Mouse (Mus musculus): ENCODE results near the gene Lhx3. TPM values are rescaled to one million over a fixed set of nuclear protein-coding genes. Genes with fewer than 3 reads are reported as not detected.

Lhx3 gene
- total and polyA plus RNA-seq, 3 experiments = not detected

GRCm38 (mm10) chr2:26176731-26177130 lies 31.4 kb downstream of the Lhx3 start:
- H3K4me2 ChIP-seq (ENCODE audit: insufficient read depth, low read depth, poor library complexity, severe bottlenecking) = no peak overlapping the region
- no peak overlapping the region for H3K4me3 ChIP-seq (replicated peaks in 1 of 3; ENCODE audit: low read depth in 2 of 3, low read length in 2 of 3, poor library complexity in 1 of 3)
- no peaks in the 10 kb centered on the region for H3K9me3 ChIP-seq (replicated peaks; ENCODE audit: low read length)
- peaks cover 59% of the 10 kb centered on the region for H3K27me3 ChIP-seq (replicated peaks)
- dilution Hi-C loops (cut with MboI; ENCODE audit: extremely low pct_ligation_motif_present, extremely low pct_unique_long_range_greater_than_20kb, low sequenced_read_pairs) = no loop called here
- H3K79me2 ChIP-seq (replicated peaks; ENCODE audit: control insufficient read depth, extremely low read depth, insufficient read depth, poor library complexity, severe bottlenecking) = no peaks in the 10 kb centered on the region
- TF ChIP-seq NELFE (IDR thresholded peaks at IDR 0.05; ENCODE audit: low read depth, low read length) = no peak
- TF ChIP-seq ELF1 (IDR thresholded peaks at IDR 0.05; ENCODE audit: low read depth, low read length) = no peak
- no peak for TF ChIP-seq SIN3A (IDR thresholded peaks at IDR 0.05; ENCODE audit: low read length)
- TF ChIP-seq ETS1 (conservative IDR thresholded peaks at IDR 0.05; ENCODE audit: low read depth, low read length) = no peak
- TF ChIP-seq HCFC1 (IDR thresholded peaks at IDR 0.05; ENCODE audit: low read depth, low read length) = no peak
- TF ChIP-seq ZMIZ1 (IDR thresholded peaks at IDR 0.05; ENCODE audit: low read depth, low read length) = no peak
- TF ChIP-seq MAX (IDR thresholded peaks at IDR 0.05; ENCODE audit: low read length) = no peak
- in situ Hi-C loops (cut with MboI; ENCODE audit: low pct_ligation_motif_present, low pct_unique_long_range_greater_than_20kb, low sequenced_read_pairs) = no loop called here
- no peak overlapping the region for H3K27ac ChIP-seq (ENCODE audit: insufficient read depth, low read depth)
- no peak for DNase-seq (ENCODE audit: extremely low read depth)
- no peak overlapping the region for H3K9ac ChIP-seq (ENCODE audit: insufficient read depth, low read depth)
- H3K36me3 ChIP-seq (replicated peaks in 1 of 2; ENCODE audit: control insufficient read depth in 1 of 2, insufficient read depth in 1 of 2, low read length in 1 of 2) = no peaks in the 10 kb centered on the region
- H3K4me1 ChIP-seq (ENCODE audit: control insufficient read depth in 1 of 2, insufficient read depth in 2 of 2) = no peaks in the 10 kb centered on the region

- Histone ChIP-seq H3K27ac (ENCODE audit: insufficient read depth, low read depth) (no peak overlapping the region), H3K4me1 (ENCODE audit: control insufficient read depth in 1 of 2, insufficient read depth in 2 of 2) (no peaks in the 10 kb centered on the region; a peak in 1 of 4 replicates), H3K36me3 (replicated peaks in 1 of 2; ENCODE audit: control insufficient read depth in 1 of 2, insufficient read depth in 1 of 2, low read length in 1 of 2) (no peaks in the 10 kb centered on the region), H3K4me3 (replicated peaks in 1 of 3; ENCODE audit: low read depth in 2 of 3, low read length in 2 of 3, poor library complexity in 1 of 3) (no peak overlapping the region), H3K9ac (ENCODE audit: insufficient read depth, low read depth) (no peak overlapping the region), H3K27me3 (replicated peaks) (peaks cover 71% of the 10 kb centered on the region), H3K79me2 (replicated peaks; ENCODE audit: control insufficient read depth, extremely low read depth, insufficient read depth, poor library complexity, severe bottlenecking) (no peaks in the 10 kb centered on the region), H3K4me2 (ENCODE audit: insufficient read depth, low read depth, poor library complexity, severe bottlenecking) (no peak overlapping the region), H3K9me3 (replicated peaks; ENCODE audit: low read length) (no peaks in the 10 kb centered on the region)
- TF ChIP-seq E2F4 (IDR thresholded peaks at IDR 0.05; ENCODE audit: insufficient replicate concordance, low read depth, low read length) (no peak), JUN (IDR thresholded peaks at IDR 0.05; ENCODE audit: insufficient read depth, low read depth, low read length) (no peak)
- no peak for DNase-seq (ENCODE audit: extremely low read depth)
- in situ Hi-C loops (cut with MboI; ENCODE audit: low pct_ligation_motif_present, low pct_unique_long_range_greater_than_20kb, low sequenced_read_pairs) = no loop called here
- dilution Hi-C loops (cut with MboI; ENCODE audit: extremely low pct_ligation_motif_present, extremely low pct_unique_long_range_greater_than_20kb, low sequenced_read_pairs) = no loop called here
Observed at GRCm38 (mm10) chr2:26175191-26175590, 32.9 kb downstream of the Lhx3 start.

DNA sequence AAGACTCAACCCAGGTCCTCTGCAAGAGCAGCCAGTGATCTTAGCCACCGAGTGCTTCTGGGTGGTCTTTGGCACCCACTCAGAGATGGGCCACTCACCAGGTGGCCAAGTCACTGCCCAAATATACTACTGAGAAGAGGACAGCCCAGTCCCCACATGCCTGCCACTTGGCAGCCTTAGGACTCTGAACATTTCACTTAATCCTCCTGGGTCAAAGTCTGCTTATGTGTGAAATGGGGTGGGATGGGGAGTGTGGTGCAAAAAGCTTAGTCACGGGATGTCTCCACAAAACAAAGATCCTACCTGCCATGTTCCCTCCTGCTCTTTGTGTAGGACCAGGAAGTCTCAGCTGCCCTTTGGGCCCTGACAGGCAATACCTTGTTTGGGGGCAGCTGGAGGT lies 35.9 kb downstream of the Lhx3 start:
- Histone ChIP-seq H3K4me3 (replicated peaks in 1 of 3; ENCODE audit: low read depth in 2 of 3, low read length in 2 of 3, poor library complexity in 1 of 3) (no peak overlapping the region), H3K79me2 (replicated peaks; ENCODE audit: control insufficient read depth, extremely low read depth, insufficient read depth, poor library complexity, severe bottlenecking) (no peaks in the 10 kb centered on the region), H3K4me1 (ENCODE audit: control insufficient read depth in 1 of 2, insufficient read depth in 2 of 2) (peaks cover 0 to 3% of the 10 kb centered on the region in 2 experiments; a peak in 1 of 4 replicates), H3K27ac (ENCODE audit: insufficient read depth, low read depth) (no peak overlapping the region), H3K9me3 (replicated peaks; ENCODE audit: low read length) (no peaks in the 10 kb centered on the region), H3K9ac (ENCODE audit: insufficient read depth, low read depth) (no peak overlapping the region), H3K27me3 (replicated peaks) (peaks cover 64% of the 10 kb centered on the region), H3K4me2 (ENCODE audit: insufficient read depth, low read depth, poor library complexity, severe bottlenecking) (no peak overlapping the region), H3K36me3 (replicated peaks in 1 of 2; ENCODE audit: control insufficient read depth in 1 of 2, insufficient read depth in 1 of 2, low read length in 1 of 2) (no peaks in the 10 kb centered on the region)
- DNase-seq (ENCODE audit: extremely low read depth) = no peak
- in situ Hi-C loops (cut with MboI; ENCODE audit: low pct_ligation_motif_present, low pct_unique_long_range_greater_than_20kb, low sequenced_read_pairs) (loop anchor here (5.0 kb wide), 1 partner anchor 50 kb away; no protein-coding TSS in a partner anchor), dilution Hi-C loops (cut with MboI; ENCODE audit: extremely low pct_ligation_motif_present, extremely low pct_unique_long_range_greater_than_20kb, low sequenced_read_pairs) (no loop called here)
- TF ChIP-seq ELF1 (IDR thresholded peaks at IDR 0.05; ENCODE audit: low read depth, low read length) = no peak
- no peak for TF ChIP-seq HCFC1 (IDR thresholded peaks at IDR 0.05; ENCODE audit: low read depth, low read length)
